Mouse (Mus musculus) kidney, postnatal 0 days (tissue): ENCODE measurements at regions not wholly inside any gene's neighbourhood (a gene's known extent, or its start where the extent isn't known, plus 50 kb on each side); places are given as distances from the start of the nearest gene placed in this dataset.
A peak's percentile ranks its signal among the peaks of the same experiment; 100 is the strongest.

Experiments used
- ATAC-seq: fragments of 200-750 bp; cut with Nextera tagmentation; replicated peaks from 2 replicates; pipeline ENCODE4 v1.8.0; 2017; ENCODE audit warnings: low read depth, moderate number of reproducible peaks, moderate TSS enrichment, moderate library complexity; ENCODE audit not compliant: low FRiP score
- DNase-seq: peaks from one replicate; pipeline ENCODE4 v3.0.0-alpha.2; 2016; ENCODE audit warnings: low spot score
- H3K27ac ChIP-seq: fragments of 300-500 bp; sonication (generic); 2 replicates; pipeline ENCODE4 v1.5.1; 2014; ENCODE audit warnings: mild to moderate bottlenecking
- H3K27me3 ChIP-seq: fragments of 300-500 bp; sonication (generic); 2 replicates; pipeline ENCODE4 v1.6.1; 2014; ENCODE audit warnings: low read length, mixed read lengths; ENCODE audit not compliant: insufficient read depth
- H3K36me3 ChIP-seq: fragments of 300-500 bp; sonication (generic); 2 replicates; pipeline ENCODE4 v1.6.1; 2014; ENCODE audit warnings: low read length, mixed read lengths; ENCODE audit not compliant: insufficient read depth
- H3K4me1 ChIP-seq: fragments of 300-500 bp; sonication (generic); replicated peaks from 2 replicates; pipeline ENCODE4 v1.6.1; 2014; ENCODE audit warnings: antibody characterized with exemption, low read length, mixed read lengths; ENCODE audit not compliant: insufficient read depth
- H3K4me2 ChIP-seq: fragments of 300-500 bp; sonication (generic); 2 replicates; pipeline ENCODE4 v1.6.1; 2014; ENCODE audit warnings: mild to moderate bottlenecking, low read length, moderate library complexity, mixed read lengths
- H3K4me3 ChIP-seq: fragments of 300-500 bp; sonication (generic); replicated peaks from 2 replicates; pipeline ENCODE4 v1.5.1; 2014; ENCODE audit warnings: low read depth, low read length
- H3K9ac ChIP-seq: fragments of 300-500 bp; sonication (generic); 2 replicates; pipeline ENCODE4 v1.6.1; 2014; ENCODE audit warnings: low read depth, low read length
- H3K9me3 ChIP-seq: fragments of 300-500 bp; sonication (generic); replicated peaks from 2 replicates; pipeline ENCODE4 v1.6.1; 2016; ENCODE audit warnings: low read length, inconsistent platforms, mixed read lengths
- CTCF ChIP-seq: IDR thresholded peaks from 2 replicates; pipeline ENCODE4 v1.5.1; 2016; ENCODE audit warnings: antibody characterized with exemption, low read depth, mild to moderate bottlenecking, moderate library complexity
- WGBS: fragments of 180-500 bp; shearing (Covaris S2); extraction: QIAGEN DNeasy Blood & Tissue Kit; methylation state at CpG from one replicate; pipeline ENCODE4 v1.1.7; 2014; 5-methylcytosine and 5-hydroxymethylcytosine counted together

- Histone ChIP-seq H3K27ac (no peak overlapping the region), H3K9me3 (no peaks in the 10 kb centered on the region), H3K4me3 (no peak overlapping the region), H3K9ac (no peak overlapping the region), H3K27me3 (no peaks in the 10 kb centered on the region), H3K4me2 (no peak overlapping the region), H3K36me3 (no peaks in the 10 kb centered on the region), H3K4me1 (no peaks in the 10 kb centered on the region; the same call in 1 of the 2 replicates)
- no peak for ATAC-seq
- no peak for TF ChIP-seq CTCF
- 13% methylated on average over 7 of the region's 7 CpGs for WGBS
- no peak for DNase-seq
Measured at GRCm38 (mm10) chr7:136120930-136121329, 404.8 kb upstream of the Mki67 start.

DNA sequence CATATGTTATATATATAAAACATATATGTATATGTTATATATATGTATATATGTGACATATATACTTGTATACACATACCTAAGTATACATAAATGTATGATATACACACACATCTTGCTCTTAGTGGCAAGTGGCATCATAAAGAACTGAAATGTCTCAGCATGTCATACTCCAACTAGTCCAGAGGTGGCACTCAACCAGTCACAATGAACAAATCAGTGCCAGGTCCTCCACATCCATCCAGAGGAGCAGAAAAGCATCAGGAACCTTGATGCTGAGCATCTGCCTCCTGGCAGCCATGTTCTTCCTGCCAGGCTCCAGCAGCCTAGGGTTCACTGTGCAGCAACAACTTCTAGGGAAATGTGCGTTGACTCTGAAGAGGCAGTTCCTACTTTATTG, 405.2 kb upstream of the Mki67 start:
- WGBS: 75% methylated on average over 1 of the region's 1 CpGs
- Histone ChIP-seq H3K4me1 (no peaks in the 10 kb centered on the region; the same call in 1 of the 2 replicates), H3K36me3 (no peaks in the 10 kb centered on the region), H3K9me3 (no peaks in the 10 kb centered on the region), H3K27me3 (no peaks in the 10 kb centered on the region), H3K9ac (no peak overlapping the region), H3K27ac (no peak overlapping the region), H3K4me3 (no peak overlapping the region), H3K4me2 (no peak overlapping the region)
- ATAC-seq (no peak), DNase-seq (peak; percentile 47)
- TF ChIP-seq CTCF: peak; percentile 48; the same call in 1 of the 2 replicates

DNA sequence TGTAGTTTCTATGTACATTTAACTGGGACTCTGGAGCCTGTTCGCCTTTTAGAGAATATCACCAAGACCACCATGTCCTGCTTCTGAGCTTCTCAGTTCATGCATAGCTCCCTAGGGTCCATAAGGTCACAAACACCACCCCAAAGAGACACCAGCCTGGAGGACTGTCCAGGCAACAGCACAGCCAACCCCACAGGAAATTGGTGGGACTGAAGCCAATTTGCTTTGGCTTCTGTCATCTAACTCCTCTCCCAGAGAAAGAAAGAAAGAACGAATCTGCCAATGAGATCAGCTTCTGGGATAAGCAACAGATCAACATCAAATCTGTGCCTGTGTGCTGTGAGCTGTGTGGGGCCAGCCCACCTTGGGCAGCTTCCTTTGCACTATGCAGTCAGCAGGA, 408.6 kb upstream of the Mki67 start:
- Histone ChIP-seq H3K4me3 (no peak overlapping the region), H3K4me2 (no peak overlapping the region), H3K4me1 (no peaks in the 10 kb centered on the region; the same call in 1 of the 2 replicates), H3K36me3 (no peaks in the 10 kb centered on the region), H3K9ac (no peak overlapping the region), H3K27ac (no peak overlapping the region), H3K9me3 (no peaks in the 10 kb centered on the region), H3K27me3 (no peaks in the 10 kb centered on the region)
- ATAC-seq (no peak), DNase-seq (no peak)
- 68% methylated on average over 2 of the region's 2 CpGs for WGBS
- TF ChIP-seq CTCF: no peak

- Histone ChIP-seq H3K27ac (no peak overlapping the region), H3K27me3 (no peaks in the 10 kb centered on the region), H3K9me3 (no peaks in the 10 kb centered on the region), H3K4me3 (no peak overlapping the region), H3K9ac (no peak overlapping the region), H3K4me2 (no peak overlapping the region), H3K4me1 (no peaks in the 10 kb centered on the region), H3K36me3 (no peaks in the 10 kb centered on the region)
- no peak for TF ChIP-seq CTCF
- 90% methylated on average over 3 of the region's 3 CpGs for WGBS
- DNase-seq (no peak), ATAC-seq (no peak)
Measured at GRCm38 (mm10) chr7:136126393-136126792, 410.2 kb upstream of the Mki67 start.

DNA sequence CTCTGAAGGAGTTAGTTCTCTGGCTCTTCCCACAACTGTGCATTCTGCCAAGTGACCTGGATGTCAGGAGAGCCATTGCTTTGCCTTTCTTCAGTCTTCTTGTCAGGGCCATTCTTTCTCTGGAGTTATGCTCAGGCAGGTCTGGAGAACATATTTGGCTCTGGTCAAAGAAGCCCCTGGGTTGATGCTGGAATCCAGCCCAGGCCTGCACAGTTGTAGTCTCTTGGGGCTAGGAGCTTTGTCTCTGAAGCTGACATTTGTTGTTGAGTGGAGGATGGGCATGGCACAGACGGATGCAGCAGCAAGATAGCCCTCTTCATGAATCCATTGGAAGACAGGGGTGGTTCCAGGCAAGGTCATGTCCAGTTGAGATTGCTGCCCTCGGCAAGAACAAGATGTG, 411.4 kb upstream of the Mki67 start:
- WGBS: 69% methylated on average over 2 of the region's 2 CpGs
- no peak overlapping the region for H3K4me3 ChIP-seq
- H3K4me2 ChIP-seq: no peak overlapping the region
- ATAC-seq (no peak), DNase-seq (no peak)
- H3K27me3 ChIP-seq: no peaks in the 10 kb centered on the region
- H3K9ac ChIP-seq: no peak overlapping the region
- H3K4me1 ChIP-seq: no peaks in the 10 kb centered on the region
- no peak overlapping the region for H3K27ac ChIP-seq
- no peaks in the 10 kb centered on the region for H3K36me3 ChIP-seq
- no peak for TF ChIP-seq CTCF
- no peaks in the 10 kb centered on the region for H3K9me3 ChIP-seq

DNA sequence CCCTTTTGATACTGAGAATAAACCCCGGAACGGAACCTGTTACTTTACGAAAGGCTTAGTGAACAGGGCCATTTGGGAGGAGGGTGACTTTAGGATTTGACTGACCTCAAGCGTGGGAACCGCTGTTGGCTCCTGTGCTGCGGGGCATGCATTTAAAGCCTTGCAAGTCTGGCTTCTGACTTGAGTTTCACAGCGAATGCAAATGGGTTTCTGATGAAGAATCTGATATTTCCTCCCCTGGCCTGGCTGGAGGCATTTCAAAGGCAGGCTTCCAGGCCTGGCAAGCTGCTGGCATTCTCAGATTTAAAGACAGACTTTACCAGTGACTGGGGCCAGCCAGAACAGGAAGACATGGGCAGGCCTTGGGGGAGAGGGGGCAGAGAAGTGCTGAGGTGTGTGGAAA, 413.6 kb upstream of the Mki67 start:
- 29% methylated on average over 7 of the region's 7 CpGs for WGBS
- Histone ChIP-seq H3K36me3 (no peaks in the 10 kb centered on the region), H3K4me2 (no peak overlapping the region), H3K9me3 (no peaks in the 10 kb centered on the region), H3K9ac (no peak overlapping the region), H3K27me3 (no peaks in the 10 kb centered on the region), H3K4me1 (no peaks in the 10 kb centered on the region), H3K4me3 (no peak overlapping the region), H3K27ac (peak overlapping the region; percentile 25; the same call in 1 of the 2 replicates)
- no peak for TF ChIP-seq CTCF
- ATAC-seq: no peak
- peak; percentile 40 for DNase-seq

DNA sequence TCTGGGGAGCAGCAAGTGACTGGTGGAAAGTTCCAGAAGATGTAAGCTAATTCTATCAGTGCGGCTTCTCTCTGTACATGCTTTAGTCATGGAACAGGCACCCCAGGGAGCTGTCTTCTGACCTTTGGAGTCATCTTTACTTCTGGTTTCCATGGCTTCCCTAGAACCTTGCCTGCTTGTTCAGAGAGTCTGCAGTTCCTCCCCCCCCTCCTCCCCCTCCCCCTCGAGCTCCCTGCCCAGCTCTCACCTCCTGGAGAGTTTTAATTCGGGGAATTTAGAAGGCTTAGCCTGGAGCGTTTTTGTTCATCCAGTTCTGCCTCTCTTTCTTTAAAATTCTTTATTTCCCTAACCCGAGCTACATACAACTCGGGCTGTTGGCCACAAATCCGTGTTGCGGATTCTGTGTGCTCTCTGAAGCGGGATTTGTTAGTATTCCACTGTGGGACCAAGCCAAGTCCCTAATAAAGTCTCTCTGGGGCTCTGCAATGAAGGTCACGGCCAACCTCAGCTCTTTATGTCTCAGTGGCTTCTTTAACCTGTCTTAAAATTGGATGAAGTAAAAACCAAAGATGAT, 414.6 kb upstream of the Mki67 start:
- Histone ChIP-seq H3K9ac (no peak overlapping the region), H3K4me3 (no peak overlapping the region), H3K4me2 (no peak overlapping the region), H3K9me3 (no peaks in the 10 kb centered on the region), H3K4me1 (no peaks in the 10 kb centered on the region), H3K27me3 (no peaks in the 10 kb centered on the region), H3K36me3 (no peaks in the 10 kb centered on the region), H3K27ac (no peak overlapping the region)
- TF ChIP-seq CTCF: no peak
- DNase-seq (no peak), ATAC-seq (no peak)
- WGBS: 49% methylated on average over 10 of the region's 10 CpGs
